Mouse (Mus musculus) hindbrain, postnatal 0 days (tissue): Measurements from ENCODE around the gene Rundc3a. TPM values are rescaled to one million over a fixed set of nuclear protein-coding genes. Genes with fewer than 3 reads are reported as not detected.

Experiments used
- ATAC-seq: fragments of 200-750 bp; cut with Nextera tagmentation; 2 replicates; pipeline ENCODE4 v1.8.0; 2017; ENCODE audit warnings: mild to moderate bottlenecking, moderate TSS enrichment, moderate library complexity
- DNase-seq: peaks from one replicate; pipeline ENCODE4 v3.0.0-alpha.2; 2015; ENCODE audit warnings: low spot score
- H3K27ac ChIP-seq: fragments of 300-500 bp; sonication (generic); 2 replicates; pipeline ENCODE4 v1.5.1; 2014; ENCODE audit warnings: mild to moderate bottlenecking
- H3K27me3 ChIP-seq: fragments of 300-500 bp; sonication (generic); 2 replicates; pipeline ENCODE4 v1.6.1; 2014; ENCODE audit warnings: low read length, mixed read lengths; ENCODE audit not compliant: insufficient read depth
- H3K36me3 ChIP-seq: fragments of 300-500 bp; sonication (generic); 2 replicates; pipeline ENCODE4 v1.6.1; 2014; ENCODE audit warnings: low read length, mixed read lengths; ENCODE audit not compliant: insufficient read depth
- H3K4me1 ChIP-seq: fragments of 300-500 bp; sonication (generic); 2 replicates; pipeline ENCODE4 v1.6.1; 2014; ENCODE audit warnings: antibody characterized with exemption, low read length, mixed read lengths; ENCODE audit not compliant: insufficient read depth
- H3K4me2 ChIP-seq: fragments of 300-500 bp; sonication (generic); 2 replicates; pipeline ENCODE4 v1.6.1; 2014; ENCODE audit warnings: low read depth, mild to moderate bottlenecking, low read length, moderate library complexity, mixed read lengths
- H3K4me3 ChIP-seq: fragments of 300-500 bp; sonication (generic); 2 replicates; pipeline ENCODE4 v1.5.1; 2014; ENCODE audit warnings: low read length
- H3K9ac ChIP-seq: fragments of 300-500 bp; sonication (generic); replicated peaks from 2 replicates; pipeline ENCODE4 v1.6.1; 2014; ENCODE audit warnings: mild to moderate bottlenecking, low read length, moderate library complexity, mixed read lengths
- H3K9me3 ChIP-seq: fragments of 300-500 bp; sonication (generic); 2 replicates; pipeline ENCODE4 v1.6.1; 2016; ENCODE audit warnings: low read length, mixed read lengths
- CTCF ChIP-seq: IDR thresholded peaks from 2 replicates; pipeline ENCODE4 v1.5.1; 2016; ENCODE audit warnings: antibody characterized with exemption, control low read depth, low read depth
- WGBS: fragments of 180-500 bp; shearing (Covaris S2); extraction: QIAGEN DNeasy Blood & Tissue Kit; methylation state at CpG from one replicate; pipeline ENCODE4 v1.1.7; 2014; 5-methylcytosine and 5-hydroxymethylcytosine counted together
- polyA plus RNA-seq: library from polyadenylated mRNA; unstranded; fragments of >200 nt; fragmentation: Nextera tagmentation; extraction: Ambion mirVana; gene quantifications from 2 replicates; pipeline ENCODE4 v1.2.1, GENCODE M21; 2015
- total RNA-seq: library from RNA; depleted of rRNA; stranded (reverse); fragments of >200 nt; gene quantifications from 2 replicates; pipeline ENCODE4 v1.2.3, GENCODE M21; 2014

Gene Rundc3a
- total and polyA plus RNA-seq, 2 experiments from 2014 or later, result 114 to 310 TPM

DNA sequence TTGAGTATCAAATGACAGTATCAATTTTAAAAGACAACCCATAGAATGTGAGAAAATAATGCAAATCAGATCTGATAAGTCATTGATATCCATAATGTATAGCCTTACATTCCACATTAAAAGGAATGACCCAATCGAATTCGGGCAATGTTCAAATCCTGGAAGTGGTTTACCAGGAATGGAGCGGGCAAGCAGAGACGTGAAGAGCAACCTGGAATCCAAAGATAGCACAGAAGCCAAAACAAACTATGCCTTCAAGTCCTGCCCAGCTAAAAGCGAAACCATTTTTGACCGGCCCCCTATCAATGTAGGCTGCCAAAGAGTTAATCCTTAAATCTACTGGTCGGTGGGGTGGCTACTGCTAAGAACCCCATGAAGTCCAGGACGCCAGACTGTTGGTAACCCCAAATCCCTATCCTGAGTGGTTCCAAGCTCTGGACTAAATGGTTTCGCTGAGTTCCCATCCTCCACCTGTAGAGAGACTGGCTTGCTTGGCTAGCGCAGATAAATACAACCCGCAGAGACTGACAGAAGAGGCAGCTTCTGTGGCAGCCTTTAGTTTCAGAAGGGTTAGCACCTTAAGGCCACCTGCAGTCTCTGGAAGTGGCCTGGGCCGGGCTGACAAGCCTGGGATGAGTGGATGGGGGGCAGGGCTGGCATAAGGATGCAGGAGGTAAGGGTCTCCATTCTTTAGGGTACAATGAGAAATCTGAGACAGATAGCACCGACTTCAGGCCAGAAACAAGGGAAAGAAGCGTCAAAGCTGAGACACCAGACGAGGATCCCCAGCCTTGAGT lies 564 bp upstream of the Rundc3a start:
- Histone ChIP-seq H3K9ac (peak overlapping the region; percentile 93), H3K4me3 (peak overlapping the region; percentile 80), H3K4me2 (peak overlapping the region; percentile 87), H3K27ac (peak overlapping the region; percentile 98), H3K9me3 (no peaks in the 10 kb centered on the region), H3K36me3 (no peaks in the 10 kb centered on the region), H3K4me1 (peaks cover 27% of the 10 kb centered on the region), H3K27me3 (no peaks in the 10 kb centered on the region)
- DNase-seq, result peak; percentile 56
- TF ChIP-seq CTCF, result no peak
- WGBS, result 17% methylated on average over 15 of the region's 15 CpGs
- no peak; the same call in none of the 2 replicates for ATAC-seq

DNA sequence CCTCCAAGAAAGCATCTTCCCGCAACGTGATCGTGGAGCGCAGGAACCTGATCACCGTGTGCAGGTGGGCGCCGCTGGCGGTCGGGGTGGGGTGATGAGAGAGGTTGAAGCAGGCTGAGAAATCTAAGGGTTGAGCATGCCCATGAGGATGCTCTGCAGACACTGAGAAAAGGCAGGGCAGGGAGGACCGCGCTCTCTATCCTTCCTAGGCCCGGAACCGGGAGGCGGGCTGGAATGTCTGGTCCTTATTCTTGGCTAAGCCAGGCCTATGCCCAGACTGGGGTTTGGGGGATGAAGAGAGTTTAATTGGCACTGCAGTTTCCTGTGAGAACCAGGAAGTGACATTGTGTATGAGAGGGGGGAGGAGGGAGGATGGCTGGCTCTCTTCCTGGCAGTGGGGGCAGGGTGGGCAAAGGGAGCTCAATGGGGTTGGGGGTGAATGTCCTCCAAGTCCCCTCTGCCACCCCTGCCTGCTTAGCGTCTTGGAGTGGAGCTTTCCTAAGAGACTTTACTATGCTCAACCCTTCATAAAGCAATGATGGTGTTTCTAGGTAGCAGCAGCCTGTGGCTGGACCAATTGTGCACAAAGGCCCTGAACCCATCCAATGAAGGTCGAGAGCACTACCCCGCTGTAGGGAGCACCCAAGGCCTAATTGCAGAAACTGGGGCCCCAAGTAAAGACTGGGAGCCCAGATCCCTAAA lies 667 bp downstream of the Rundc3a start:
- Histone ChIP-seq H3K9ac (peak overlapping the region; percentile 93), H3K4me2 (peak overlapping the region; percentile 87), H3K27ac (peak overlapping the region; percentile 98), H3K9me3 (no peaks in the 10 kb centered on the region), H3K27me3 (no peaks in the 10 kb centered on the region), H3K36me3 (no peaks in the 10 kb centered on the region), H3K4me1 (peaks cover 27% of the 10 kb centered on the region), H3K4me3 (peak overlapping the region; percentile 80)
- ATAC-seq, result peak; percentile 61
- TF ChIP-seq CTCF, result no peak
- peak; percentile 84 for DNase-seq
- WGBS, result 6% methylated on average over 17 of the region's 17 CpGs

DNA sequence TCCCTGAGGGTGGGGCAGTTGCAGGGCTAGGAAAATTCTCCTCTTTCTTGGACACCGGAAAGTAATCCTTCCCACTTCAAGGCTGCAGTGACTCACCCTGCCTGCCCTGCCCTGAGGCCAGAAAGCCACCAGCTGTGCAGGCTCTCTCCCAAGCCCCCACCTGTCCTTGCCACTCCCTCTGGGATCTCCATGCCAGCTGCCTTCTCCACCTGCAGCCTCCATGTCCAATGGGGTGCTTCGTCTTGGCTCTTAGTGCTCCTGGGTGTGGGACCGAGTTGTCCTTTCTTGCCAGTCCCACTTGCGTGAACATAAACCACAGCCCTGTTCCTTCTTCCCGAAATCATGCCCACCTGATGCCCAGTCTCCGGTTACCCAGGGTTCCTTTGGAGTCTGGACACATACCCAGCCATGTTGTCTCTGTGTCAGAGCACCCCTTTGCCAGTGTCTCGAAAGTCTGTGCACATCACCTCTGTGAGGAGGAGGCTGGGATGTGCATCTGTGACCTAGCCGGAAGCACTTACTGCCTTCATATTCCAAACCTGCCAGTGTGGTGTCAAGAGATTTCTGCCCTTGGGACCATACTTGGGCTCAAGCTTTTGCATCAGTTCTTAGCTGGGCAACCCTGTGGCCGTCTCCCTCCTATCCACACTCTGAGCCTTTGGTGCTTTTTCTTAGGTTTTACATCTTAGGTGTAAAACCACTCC lies 1.4 kb downstream of the Rundc3a start:
- H3K36me3 ChIP-seq, result peaks cover 5% of the 10 kb centered on the region; the same call in 1 of the 2 replicates
- no peak for TF ChIP-seq CTCF
- H3K4me3 ChIP-seq, result peak overlapping the region; percentile 80
- peak overlapping the region; percentile 87 for H3K4me2 ChIP-seq
- ATAC-seq (no peak), DNase-seq (no peak)
- 59% methylated on average over 9 of the region's 9 CpGs for WGBS
- H3K27ac ChIP-seq, result peak overlapping the region; percentile 98
- peaks cover 27% of the 10 kb centered on the region for H3K4me1 ChIP-seq
- no peaks in the 10 kb centered on the region for H3K9me3 ChIP-seq
- no peaks in the 10 kb centered on the region for H3K27me3 ChIP-seq
- H3K9ac ChIP-seq, result peak overlapping the region; percentile 93

DNA sequence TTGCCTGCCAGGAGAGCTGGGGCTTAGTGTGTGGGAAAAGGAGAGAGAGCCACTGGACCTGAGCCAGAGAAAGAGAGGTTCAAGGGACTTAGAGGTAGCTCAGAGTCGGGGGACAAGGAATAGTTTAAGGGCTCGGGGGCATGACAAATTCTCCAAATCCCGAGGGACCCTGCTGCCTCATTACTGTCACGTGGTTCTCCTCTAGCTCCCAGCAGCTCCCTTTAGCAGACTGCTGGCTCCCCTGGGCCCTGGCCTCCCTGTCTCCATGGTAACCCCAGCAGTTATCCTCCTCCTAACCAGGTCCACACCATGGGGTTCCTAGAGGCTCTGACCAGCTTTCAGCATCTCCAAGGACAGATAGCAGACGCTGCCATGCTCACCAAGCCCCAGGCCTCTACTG lies 2.0 kb downstream of the Rundc3a start:
- DNase-seq, result peak; percentile 61
- no peaks in the 10 kb centered on the region for H3K27me3 ChIP-seq
- H3K9ac ChIP-seq, result peak overlapping the region; percentile 93
- TF ChIP-seq CTCF, result no peak
- ATAC-seq, result no peak
- 1% methylated on average over 5 of the region's 5 CpGs for WGBS
- H3K36me3 ChIP-seq, result peaks cover 11% of the 10 kb centered on the region; the same call in 1 of the 2 replicates
- peak overlapping the region; percentile 80 for H3K4me3 ChIP-seq
- peak overlapping the region; percentile 98; the same call in 1 of the 2 replicates for H3K27ac ChIP-seq
- peak overlapping the region; percentile 87 for H3K4me2 ChIP-seq
- H3K4me1 ChIP-seq, result peaks cover 27% of the 10 kb centered on the region
- H3K9me3 ChIP-seq, result no peaks in the 10 kb centered on the region

DNA sequence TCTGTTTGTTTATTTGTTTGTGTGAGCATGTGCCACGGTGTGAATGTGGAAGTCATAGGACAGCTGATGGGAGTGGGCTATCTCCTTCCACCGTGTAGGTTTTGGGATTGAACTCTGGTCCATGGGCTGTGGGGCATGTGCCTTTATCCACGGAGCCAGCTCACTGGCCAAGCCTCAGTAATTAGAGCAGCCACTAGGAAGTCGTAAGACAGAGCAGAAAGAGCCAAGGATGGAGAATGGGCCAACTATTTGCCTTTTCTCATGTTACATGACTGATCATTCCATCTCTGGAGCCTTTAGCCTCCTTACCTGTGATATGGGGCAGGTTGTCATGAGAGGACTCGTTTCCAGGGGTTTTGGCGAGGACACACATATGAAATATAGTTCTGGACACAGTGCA lies 3.1 kb downstream of the Rundc3a start:
- ATAC-seq (no peak), DNase-seq (no peak)
- Histone ChIP-seq H3K36me3 (peaks cover 20% of the 10 kb centered on the region; the same call in 1 of the 2 replicates), H3K4me2 (peak overlapping the region; percentile 87), H3K27me3 (no peaks in the 10 kb centered on the region), H3K9me3 (no peaks in the 10 kb centered on the region), H3K4me1 (peaks cover 27% of the 10 kb centered on the region), H3K27ac (no peak overlapping the region), H3K9ac (no peak overlapping the region), H3K4me3 (no peak overlapping the region)
- no peak for TF ChIP-seq CTCF
- 54% methylated on average over 6 of the region's 6 CpGs for WGBS

DNA sequence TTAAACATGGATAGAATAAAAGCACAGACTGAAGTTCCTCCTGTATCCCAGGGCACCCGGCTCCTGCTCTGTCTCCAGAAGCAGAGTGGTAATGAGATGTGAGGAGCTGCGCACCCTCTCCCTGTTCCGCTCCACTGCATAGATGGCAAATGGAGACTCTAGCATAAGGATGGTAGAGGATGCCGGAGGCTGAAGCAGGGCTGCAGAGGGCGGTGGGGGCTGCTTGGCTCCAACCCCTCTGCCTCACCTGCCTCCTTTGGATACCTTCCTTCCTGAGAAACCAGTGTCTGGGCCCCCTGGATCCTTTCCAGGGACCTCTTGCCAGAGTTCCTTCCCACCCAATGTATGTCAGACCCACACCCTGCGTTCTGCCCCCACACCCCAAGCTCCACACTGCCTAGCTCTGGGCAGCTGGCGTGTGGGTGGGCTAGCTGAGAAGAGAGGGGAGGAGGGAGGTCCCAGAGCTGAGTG lies 3.5 kb downstream of the Rundc3a start:
- H3K27me3 ChIP-seq, result no peaks in the 10 kb centered on the region
- TF ChIP-seq CTCF, result no peak
- ATAC-seq (no peak), DNase-seq (no peak)
- WGBS, result 58% methylated on average over 7 of the region's 7 CpGs
- no peak overlapping the region; the same call in 1 of the 2 replicates for H3K27ac ChIP-seq
- peaks cover 21% of the 10 kb centered on the region; the same call in 1 of the 2 replicates for H3K36me3 ChIP-seq
- H3K4me3 ChIP-seq, result no peak overlapping the region
- no peaks in the 10 kb centered on the region for H3K9me3 ChIP-seq
- peaks cover 27% of the 10 kb centered on the region for H3K4me1 ChIP-seq
- H3K4me2 ChIP-seq, result peak overlapping the region; percentile 87
- no peak overlapping the region for H3K9ac ChIP-seq
